Mouse (Mus musculus) left cerebral cortex, postnatal 14 days (tissue): ENCODE data around the gene Stac2. TPM values are rescaled to one million over a fixed set of nuclear protein-coding genes. Genes with fewer than 3 reads are reported as not detected.

Experiments
- DNase-seq, 2 experiments: peaks; one replicate each; pipeline ENCODE4 v3.0.0; 2021 to 2022; ENCODE audit warnings: low spot score in 2 of 2, mixed read lengths in 1 of 2
- intact Hi-C: fragments of 180-260 bp; cut with DNase I; formaldehyde crosslinking; loops from one replicate; pipeline ENCODE4 v1.15.1; 2025
- total RNA-seq, 2 experiments: library from RNA; stranded (reverse); gene quantifications; 2 replicates each; pipeline ENCODE4 v1.2.3; 2021

The Stac2 gene
- total RNA-seq, 2 experiments from 2014 or later, result 27.7 to 28.0 TPM

DNA sequence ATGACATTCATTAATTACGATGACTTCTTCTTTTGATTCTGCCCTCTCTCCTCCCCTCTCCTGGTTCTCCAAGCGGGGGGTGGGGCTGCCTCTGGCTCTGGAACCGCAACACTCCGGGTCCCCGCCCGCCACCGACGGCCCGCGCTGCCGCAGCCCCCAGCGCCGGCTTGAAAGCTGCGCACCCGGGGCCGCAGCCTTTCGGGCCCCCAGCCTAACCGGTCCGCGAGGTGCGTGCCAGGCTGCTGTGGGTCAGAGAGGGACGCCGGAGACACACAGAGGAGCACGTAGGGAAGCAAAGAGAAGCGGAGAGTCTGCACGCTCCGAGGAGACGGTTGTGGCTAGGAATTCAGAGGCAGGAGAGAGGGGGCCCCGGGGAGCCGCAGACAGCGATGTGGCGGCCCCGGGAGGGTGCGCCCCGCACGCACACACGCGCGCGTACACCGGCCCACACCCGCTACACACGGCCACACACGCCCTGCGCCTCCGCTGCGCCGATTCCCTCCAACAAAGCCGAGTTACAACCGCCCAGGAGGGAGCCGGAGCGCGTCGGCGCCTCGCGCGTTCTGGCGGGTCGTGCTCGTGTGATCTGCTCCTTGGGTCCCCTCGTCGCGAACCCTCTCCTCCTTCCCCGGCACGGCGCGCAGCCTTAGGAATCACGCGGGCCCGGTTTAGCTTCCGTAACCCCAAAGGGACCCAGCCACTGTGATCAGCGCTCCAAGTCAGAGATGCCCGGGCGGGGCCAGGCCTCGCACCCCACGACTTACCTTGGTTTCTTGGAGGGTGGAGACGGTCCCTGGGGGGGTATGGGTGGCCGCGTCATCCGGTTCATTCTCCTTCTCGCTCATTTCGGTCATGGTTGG, 903 bp downstream of the Stac2 start:
- intact Hi-C loops, result no loop called here
- DNase-seq, result no peak

- intact Hi-C loops, result no loop called here
- DNase-seq, result no peak
These were observed 1.6 kb downstream of the Stac2 start for GRCm38 (mm10) chr11:98051611-98052128.

- DNase-seq, result no peak
- intact Hi-C loops, result no loop called here
These were observed 2.3 kb downstream of the Stac2 start for GRCm38 (mm10) chr11:98050940-98051339.

GRCm38 (mm10) chr11:98050520-98050815, 2.8 kb downstream of the Stac2 start:
- intact Hi-C loops, result no loop called here
- no peak for DNase-seq

DNA sequence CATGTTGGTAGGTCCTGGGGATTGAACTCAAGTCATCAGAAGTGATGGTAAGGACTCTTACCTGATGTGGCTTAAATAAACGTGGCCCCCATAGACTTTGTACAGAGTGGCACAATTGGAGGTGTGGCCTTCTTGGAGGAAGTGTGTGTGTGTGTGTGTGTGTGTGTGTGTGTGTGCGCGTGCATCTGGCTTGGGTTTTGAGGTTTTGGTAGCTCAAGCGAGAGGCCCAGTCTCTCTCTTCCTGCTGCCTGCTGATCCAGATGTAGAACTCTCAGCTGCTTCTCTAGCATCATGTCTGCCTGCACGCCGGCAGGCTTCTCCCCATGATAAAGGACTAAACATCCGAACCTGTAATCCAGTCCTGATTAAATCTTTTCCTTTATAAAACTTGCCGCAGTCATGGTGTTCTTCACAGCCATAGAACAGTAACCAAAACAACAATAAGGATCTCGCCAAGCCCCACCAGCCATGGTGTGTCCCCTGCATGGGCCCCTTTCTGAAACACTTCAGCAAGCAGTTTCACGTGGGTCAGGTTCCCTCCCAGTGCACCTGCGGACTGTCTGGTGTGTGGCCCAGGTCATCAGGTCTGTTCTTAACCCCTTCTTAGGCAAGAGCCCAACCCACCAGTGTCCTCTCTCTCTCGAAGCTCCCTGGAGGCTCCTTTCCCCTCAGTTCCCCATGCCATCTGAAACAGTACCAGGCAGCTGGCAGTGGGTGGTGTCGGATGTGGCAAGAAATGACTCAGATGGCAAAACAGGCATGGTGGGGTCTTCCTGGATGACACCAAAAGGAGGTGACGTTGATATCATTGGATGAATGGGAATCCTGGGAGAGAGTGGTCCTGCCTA, 3.4 kb downstream of the Stac2 start:
- DNase-seq, result no peak
- intact Hi-C loops, result no loop called here

DNA sequence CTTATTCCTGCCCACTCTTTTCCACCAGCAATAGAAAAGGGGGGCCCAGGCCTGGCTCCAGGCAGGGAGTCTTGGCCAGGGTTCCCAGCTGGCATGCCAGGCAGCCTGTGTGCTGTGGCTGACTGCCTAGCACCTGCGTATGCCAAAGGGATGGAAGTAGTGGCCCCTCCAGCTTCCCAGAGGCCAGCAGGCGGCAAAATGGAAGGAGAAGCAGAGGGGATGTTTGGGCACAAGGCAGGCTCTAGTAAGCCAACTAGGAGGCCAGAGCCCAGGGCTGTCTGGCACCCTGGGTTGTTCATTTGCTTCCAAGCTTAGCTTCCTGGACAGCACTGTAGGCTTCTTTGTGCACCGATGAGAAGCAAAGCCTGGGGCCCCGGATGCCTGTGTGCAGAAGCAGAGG, 5.5 kb downstream of the Stac2 start:
- intact Hi-C loops, result no loop called here
- DNase-seq, result peak in 1 of 2 experiments; percentile 54

- intact Hi-C loops, result no loop called here
- DNase-seq, result no peak
These were observed 6.8 kb downstream of the Stac2 start for GRCm38 (mm10) chr11:98046466-98046865.

DNA sequence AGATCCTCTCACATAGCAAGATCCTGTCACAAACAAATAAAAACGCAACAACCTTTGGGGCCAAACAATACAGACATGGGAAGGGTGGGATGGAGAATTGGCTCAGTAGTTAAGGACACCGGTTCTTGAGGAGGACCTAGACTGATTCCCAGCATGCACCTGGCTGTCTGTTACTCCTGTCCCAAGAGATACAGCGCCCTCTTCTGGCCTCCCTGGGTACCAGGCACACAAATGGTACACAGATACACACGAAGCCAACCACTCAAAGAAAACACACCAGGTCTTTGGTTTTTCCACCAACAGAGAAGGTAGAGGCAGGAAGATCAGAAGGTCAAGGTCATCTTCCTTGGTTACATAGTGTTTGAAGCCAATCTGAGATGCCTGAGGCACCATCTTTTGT, 7.7 kb downstream of the Stac2 start:
- DNase-seq, result no peak
- intact Hi-C loops, result no loop called here

DNA sequence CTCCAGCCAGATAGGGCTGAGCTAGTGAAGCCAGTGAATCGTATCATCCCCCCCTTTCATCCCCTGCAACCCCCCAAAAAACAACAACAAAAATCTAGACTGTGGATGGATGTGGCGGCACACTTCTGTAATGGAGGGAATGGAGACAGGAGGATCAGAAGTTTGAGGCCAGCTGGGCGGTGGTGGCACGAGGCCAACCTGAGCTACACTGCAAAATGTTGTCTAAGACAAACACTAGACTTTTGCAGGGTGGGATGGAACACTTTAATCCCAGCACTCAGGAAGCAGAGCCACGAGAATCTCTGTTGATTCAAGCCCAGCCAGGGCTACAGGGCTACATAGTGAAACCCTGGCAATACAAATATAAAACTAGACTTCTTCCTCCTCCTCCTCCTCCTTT, 9.2 kb downstream of the Stac2 start:
- intact Hi-C loops, result no loop called here

GRCm38 (mm10) chr11:98042741-98043140, 10.5 kb downstream of the Stac2 start:
- DNase-seq, result no peak
- intact Hi-C loops, result no loop called here

More for the DNA sequence above, 9.2 kb downstream of the Stac2 start:
- DNase-seq, result no peak

- intact Hi-C loops, result no loop called here
- DNase-seq, result no peak
These were observed 12.3 kb downstream of the Stac2 start for GRCm38 (mm10) chr11:98040975-98041374.

DNA sequence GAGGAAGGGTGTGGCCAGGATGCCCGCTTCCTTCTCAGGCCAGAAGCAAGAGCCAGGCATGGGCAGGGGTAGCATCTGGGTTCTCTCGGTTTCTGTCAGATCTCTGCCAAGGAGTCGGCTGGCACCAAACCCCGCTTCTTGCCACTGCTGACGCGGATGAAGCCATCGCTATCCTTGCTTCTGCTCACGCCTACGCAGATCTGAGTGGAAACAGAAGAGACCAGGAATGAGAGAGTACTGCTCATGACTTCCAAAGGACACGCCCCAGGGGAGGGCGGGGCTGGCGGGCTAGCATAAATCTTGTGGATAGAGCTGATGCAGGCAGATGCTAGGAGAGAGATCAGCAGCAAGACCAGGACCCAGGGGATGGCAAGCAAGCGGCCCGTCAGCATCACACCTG, 15.4 kb downstream of the Stac2 start:
- intact Hi-C loops, result no loop called here
- peak; percentile 57 to 86 for DNase-seq

DNA sequence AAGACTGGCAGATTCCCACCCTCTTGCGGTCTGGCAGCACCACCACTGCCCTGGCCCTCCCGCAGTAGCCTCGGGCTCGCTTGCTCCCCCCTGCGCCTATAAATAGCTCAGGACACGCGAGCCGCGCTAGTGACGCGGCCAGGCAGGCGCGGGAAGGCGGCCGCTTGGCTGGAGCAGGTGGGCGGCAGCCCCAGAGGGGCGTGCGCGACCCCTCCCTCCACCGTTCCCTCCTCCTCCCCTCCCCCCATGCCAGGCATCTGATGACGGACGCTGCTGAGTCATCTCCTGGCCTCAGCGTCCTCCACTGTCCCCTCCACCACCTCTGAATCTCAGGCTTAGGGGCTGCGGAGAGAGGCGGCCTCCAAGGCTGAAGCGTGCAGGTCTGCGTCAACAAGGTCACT, 17.3 kb downstream of the Stac2 start:
- DNase-seq, result peak in 1 of 2 experiments; percentile 58
- intact Hi-C loops, result no loop called here

- intact Hi-C loops, result no loop called here
- peak; percentile 53 to 73 for DNase-seq
These were observed 18.4 kb downstream of the Stac2 start for GRCm38 (mm10) chr11:98034840-98035239.

DNA sequence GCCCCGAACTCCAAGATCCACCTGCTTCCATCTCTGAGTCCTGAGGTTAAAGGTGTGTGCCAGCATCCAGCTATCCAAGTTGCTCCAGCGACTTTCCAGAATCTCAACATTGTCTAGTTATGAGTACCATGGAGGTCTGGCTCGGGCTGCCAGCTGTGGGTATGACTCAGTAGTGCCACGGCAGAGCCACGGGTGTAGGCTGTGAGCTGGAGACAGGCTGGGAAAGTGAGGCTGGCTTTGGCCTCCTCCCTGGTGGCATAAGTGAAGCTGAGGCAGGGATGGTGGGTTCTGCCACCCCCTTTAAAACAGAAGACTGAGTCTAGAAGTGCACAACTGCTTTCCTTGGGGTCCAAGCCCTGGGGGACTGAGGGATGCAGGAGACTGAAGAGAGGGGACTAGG, 19.2 kb downstream of the Stac2 start:
- no peak for DNase-seq
- intact Hi-C loops, result no loop called here

- intact Hi-C loops, result loop anchor here (1.0 kb wide), 1 partner anchor 44 kb away; no protein-coding TSS in a partner anchor
- DNase-seq, result peak; percentile 85 to 90
These were observed 21.9 kb downstream of the Stac2 start for GRCm38 (mm10) chr11:98031443-98031770.

- intact Hi-C loops, result loop anchor here (1.0 kb wide), 1 partner anchor 44 kb away; no protein-coding TSS in a partner anchor
- DNase-seq, result no peak
These were observed 22.4 kb downstream of the Stac2 start for GRCm38 (mm10) chr11:98030701-98031442.

- DNase-seq, result no peak
- intact Hi-C loops, result no loop called here
These were observed 25.5 kb downstream of the Stac2 start for GRCm38 (mm10) chr11:98027785-98028184.

DNA sequence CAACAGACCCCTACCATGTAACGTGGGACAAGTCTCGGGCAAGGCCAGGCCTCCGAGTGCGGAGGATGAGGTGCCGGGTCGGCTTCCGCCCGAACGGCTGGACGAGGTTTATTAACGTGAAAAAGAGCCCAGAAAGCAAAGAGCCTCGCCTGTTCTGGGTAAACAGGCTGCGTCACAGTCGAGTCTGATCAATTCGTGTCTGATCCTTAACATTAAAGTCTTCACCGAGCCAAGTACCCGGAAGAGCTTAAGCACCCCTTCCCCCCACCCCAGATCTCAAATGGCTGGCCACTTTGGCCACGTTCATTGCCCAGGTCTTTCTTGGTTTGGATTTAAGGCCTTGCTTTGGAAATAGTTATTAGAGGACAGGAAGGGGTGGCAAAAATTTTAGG, 26.0 kb downstream of the Stac2 start:
- intact Hi-C loops, result no loop called here
- DNase-seq, result no peak
